Mouse (Mus musculus) embryonic facial prominence, embryonic 13.5 days (tissue): ENCODE measurements at regions not wholly inside any gene's neighbourhood (a gene's known extent, or its start where the extent isn't known, plus 50 kb on each side); places are given as distances from the start of the nearest gene placed in this dataset.
"Not testable (repeated sequence)": the region's sequence is repeated elsewhere in the genome, so short reads cannot be mapped to it uniquely, and the experiment has no call there.

Source experiments
- ATAC-seq: fragments of 200-750 bp; cut with Nextera tagmentation; 2 replicates; pipeline ENCODE4 v1.8.0; 2017; ENCODE audit warnings: low read depth; ENCODE audit not compliant: insufficient number of reproducible peaks, insufficient read depth, low FRiP score, low TSS enrichment
- H3K27ac ChIP-seq: fragments of 300-500 bp; sonication (generic); 2 replicates; pipeline ENCODE4 v1.5.1; 2015; ENCODE audit warnings: moderate library complexity, mild to moderate bottlenecking, inconsistent platforms
- H3K27me3 ChIP-seq: fragments of 300-500 bp; sonication (generic); 2 replicates; pipeline ENCODE4 v1.6.1; 2015; ENCODE audit warnings: mild to moderate bottlenecking, inconsistent platforms
- H3K36me3 ChIP-seq: fragments of 300-500 bp; sonication (generic); 2 replicates; pipeline ENCODE4 v1.6.1; 2015; ENCODE audit warnings: mild to moderate bottlenecking, inconsistent platforms
- H3K4me1 ChIP-seq: fragments of 300-500 bp; sonication (generic); 2 replicates; pipeline ENCODE4 v1.6.1; 2015; ENCODE audit warnings: inconsistent platforms
- H3K4me2 ChIP-seq: fragments of 300-500 bp; sonication (generic); 2 replicates; pipeline ENCODE4 v1.6.1; 2015; ENCODE audit warnings: moderate library complexity, mild to moderate bottlenecking, inconsistent platforms
- H3K4me3 ChIP-seq: fragments of 300-500 bp; sonication (generic); 2 replicates; pipeline ENCODE4 v1.5.1; 2015; ENCODE audit warnings: mild to moderate bottlenecking, inconsistent platforms
- H3K9ac ChIP-seq: fragments of 300-500 bp; sonication (generic); 2 replicates; pipeline ENCODE4 v1.6.1; 2015; ENCODE audit warnings: mild to moderate bottlenecking, inconsistent platforms
- H3K9me3 ChIP-seq: fragments of 300-500 bp; sonication (generic); 2 replicates; pipeline ENCODE4 v1.6.1; 2016; ENCODE audit warnings: inconsistent platforms
- WGBS: fragments of 180-500 bp; shearing (Covaris S2); methylation state at CpG from one replicate; pipeline ENCODE4 v1.1.7; 2015; ENCODE audit warnings: mixed read lengths; 5-methylcytosine and 5-hydroxymethylcytosine counted together

DNA sequence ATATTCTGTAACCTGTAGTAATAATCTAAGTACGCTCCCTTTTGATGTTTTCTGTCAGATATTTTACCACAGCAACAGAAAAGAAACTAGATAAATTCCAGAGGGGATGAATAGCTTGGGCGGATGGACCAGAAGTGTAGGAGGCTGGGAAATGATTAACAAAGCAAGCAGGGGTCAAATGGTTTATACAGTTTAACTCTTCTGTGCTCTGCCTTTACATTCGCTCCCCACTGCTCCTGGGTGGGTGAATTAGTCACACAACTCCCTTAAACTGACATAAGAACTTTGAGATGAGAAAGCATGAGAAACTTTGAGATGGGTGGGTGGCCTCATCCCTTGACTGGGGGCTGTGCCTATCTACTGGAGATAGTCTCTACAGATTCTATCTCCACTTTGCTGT is 235.4 kb upstream of the Rarb start:
- H3K9me3 ChIP-seq, result no peaks in the 10 kb centered on the region
- H3K36me3 ChIP-seq, result no peaks in the 10 kb centered on the region
- WGBS, result 69% methylated on average over 3 of the region's 3 CpGs
- no peak overlapping the region for H3K4me2 ChIP-seq
- ATAC-seq, result no peak
- no peak overlapping the region for H3K27ac ChIP-seq
- no peak overlapping the region for H3K9ac ChIP-seq
- H3K27me3 ChIP-seq, result no peaks in the 10 kb centered on the region
- no peaks in the 10 kb centered on the region; the same call in 1 of the 2 replicates for H3K4me1 ChIP-seq
- H3K4me3 ChIP-seq, result no peak overlapping the region

DNA sequence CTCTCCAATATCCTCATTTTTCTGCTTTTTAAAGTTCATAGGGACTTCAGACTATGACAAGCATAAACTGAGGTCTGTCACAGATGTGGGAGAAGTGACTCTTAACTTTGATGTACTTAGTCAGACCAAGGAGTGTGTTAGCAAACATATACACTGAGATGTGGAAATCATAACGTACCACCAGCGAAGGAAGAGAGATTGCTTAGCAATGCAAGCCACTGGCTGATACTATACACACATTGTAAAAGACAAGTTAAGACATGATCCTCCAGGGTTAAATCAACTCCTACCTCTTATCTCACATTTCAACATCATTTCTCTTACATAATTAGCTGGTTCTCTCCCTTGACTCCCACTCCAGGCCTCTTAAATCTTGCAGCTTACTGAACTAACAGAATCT is 227.9 kb upstream of the Rarb start:
- no peak for ATAC-seq
- H3K27ac ChIP-seq, result no peak overlapping the region
- no peaks in the 10 kb centered on the region for H3K27me3 ChIP-seq
- H3K4me2 ChIP-seq, result no peak overlapping the region
- H3K4me1 ChIP-seq, result no peaks in the 10 kb centered on the region
- H3K36me3 ChIP-seq, result no peaks in the 10 kb centered on the region
- no peaks in the 10 kb centered on the region for H3K9me3 ChIP-seq
- no peak overlapping the region for H3K4me3 ChIP-seq
- 76% methylated on average over 2 of the region's 2 CpGs for WGBS
- H3K9ac ChIP-seq, result no peak overlapping the region

DNA sequence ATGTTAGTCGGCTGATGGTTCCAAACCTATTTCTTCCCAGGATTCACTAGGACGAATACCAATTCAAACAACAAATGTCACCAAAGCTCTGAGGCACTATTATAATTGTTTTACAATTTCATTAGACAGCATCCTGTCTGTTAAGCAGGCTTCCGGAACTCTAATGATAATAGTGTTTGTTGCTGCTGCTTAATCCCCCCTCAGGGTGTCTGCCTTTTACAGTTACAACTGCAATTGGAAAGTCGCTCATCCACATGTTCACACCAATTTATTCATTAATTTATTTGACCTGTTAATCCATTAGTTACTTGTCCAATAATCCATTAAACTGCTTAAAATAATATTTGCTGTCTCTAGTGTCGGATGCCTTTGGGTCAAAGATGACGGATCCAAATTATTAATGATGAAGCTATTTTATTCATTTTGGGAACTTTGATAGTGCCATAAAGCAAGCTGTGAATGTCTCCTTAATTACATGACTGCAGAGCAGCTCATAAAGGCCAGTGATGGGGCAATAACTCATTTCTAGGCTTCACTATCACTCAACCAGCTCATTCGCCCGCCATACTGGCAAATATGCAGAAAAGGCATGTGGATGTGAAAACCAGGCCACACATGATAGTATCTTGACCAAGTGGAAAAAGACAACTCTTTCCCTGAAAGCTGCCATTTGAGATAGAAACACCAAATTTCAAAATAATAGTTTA is 226.6 kb upstream of the Rarb start:
- Histone ChIP-seq H3K36me3 (no peaks in the 10 kb centered on the region), H3K27me3 (no peaks in the 10 kb centered on the region), H3K9me3 (no peaks in the 10 kb centered on the region), H3K4me3 (no peak overlapping the region), H3K4me2 (no peak overlapping the region), H3K4me1 (no peaks in the 10 kb centered on the region), H3K9ac (no peak overlapping the region), H3K27ac (no peak overlapping the region)
- 84% methylated on average over 8 of the region's 8 CpGs for WGBS
- ATAC-seq, result no peak

DNA sequence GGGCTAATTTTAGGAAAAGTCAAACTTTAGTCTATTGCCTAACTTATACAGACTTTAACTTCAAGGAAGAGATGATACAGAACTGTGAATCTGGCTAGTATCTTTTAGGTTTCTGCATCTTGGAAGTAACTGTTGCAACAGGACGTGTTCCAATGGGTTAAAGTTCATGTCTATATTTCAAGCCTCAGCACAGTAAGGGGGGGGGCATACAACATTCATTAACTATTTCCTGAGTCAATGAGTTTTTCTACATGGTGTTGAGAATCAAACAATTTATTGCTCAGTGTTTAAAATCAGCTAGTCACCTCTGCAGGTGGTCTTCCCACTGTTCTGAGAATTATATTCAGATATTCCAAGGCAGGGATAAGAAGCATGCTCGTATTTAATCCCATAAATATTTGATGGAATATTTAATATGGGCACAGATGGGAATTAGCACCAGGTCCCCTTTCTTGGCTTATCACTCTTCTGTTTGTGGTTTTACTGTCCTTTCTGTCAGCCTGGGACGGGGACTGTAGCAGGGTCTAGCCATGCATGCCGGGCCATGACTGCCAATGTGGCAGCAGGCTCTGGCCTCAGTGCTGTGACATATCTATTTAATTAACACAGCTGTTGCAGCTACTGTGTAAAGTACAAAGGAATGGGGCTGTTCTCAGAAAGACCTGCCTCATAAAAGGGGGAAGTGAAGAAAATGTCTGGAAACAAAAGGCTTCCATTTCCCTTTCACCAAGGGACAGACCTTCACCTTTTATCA is 201.8 kb upstream of the Rarb start:
- Histone ChIP-seq H3K36me3 (no peaks in the 10 kb centered on the region), H3K27me3 (no peaks in the 10 kb centered on the region), H3K9me3 (no peaks in the 10 kb centered on the region), H3K4me2 (no peak overlapping the region), H3K4me1 (no peaks in the 10 kb centered on the region), H3K9ac (no peak overlapping the region), H3K4me3 (no peak overlapping the region), H3K27ac (no peak overlapping the region)
- ATAC-seq, result no peak
- WGBS, result 62% methylated on average over 4 of the region's 4 CpGs

DNA sequence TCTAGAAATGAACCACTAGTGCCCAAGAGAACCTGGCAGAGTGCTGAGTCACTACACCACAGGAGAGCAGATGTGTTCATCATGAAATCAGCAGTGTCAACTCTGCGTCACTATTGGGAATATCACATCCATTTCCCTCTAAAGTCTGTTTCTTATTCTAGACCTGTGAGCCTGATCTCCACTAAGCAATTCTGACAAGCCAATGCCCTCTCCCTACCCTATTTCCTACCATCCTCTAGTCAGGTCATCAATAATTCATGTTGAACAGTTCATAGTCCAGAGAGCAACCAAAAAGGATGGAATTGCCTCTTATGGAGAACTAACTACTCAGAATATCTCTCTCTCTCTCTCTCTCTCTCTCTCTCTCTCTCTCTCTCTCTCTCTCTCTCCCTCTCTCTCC is 194.0 kb upstream of the Rarb start:
- Histone ChIP-seq H3K9ac (no peak overlapping the region), H3K27me3 (no peaks in the 10 kb centered on the region), H3K4me3 (no peak overlapping the region), H3K4me1 (no peaks in the 10 kb centered on the region), H3K27ac (no peak overlapping the region), H3K4me2 (no peak overlapping the region), H3K9me3 (no peaks in the 10 kb centered on the region), H3K36me3 (no peaks in the 10 kb centered on the region)
- no peak for ATAC-seq
- WGBS, result 81% methylated on average over 1 of the region's 1 CpGs

DNA sequence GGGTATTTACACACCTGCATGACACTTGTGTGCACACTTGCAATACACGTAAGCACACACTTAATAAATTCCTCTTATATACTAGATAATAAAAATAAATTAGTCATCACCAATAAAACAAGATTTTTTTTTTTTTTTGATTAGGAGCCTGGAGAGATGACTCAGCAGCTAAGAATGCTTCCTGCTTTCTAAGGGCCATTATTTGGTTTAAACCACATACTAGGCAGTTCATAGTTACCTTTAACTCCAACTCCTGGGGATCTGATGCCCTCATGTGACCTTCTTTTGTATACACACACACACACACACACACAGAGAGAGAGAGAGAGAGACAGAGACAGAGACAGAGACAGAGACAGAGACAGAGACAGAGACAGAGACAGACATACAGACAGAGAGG is 193.2 kb upstream of the Rarb start:
- Histone ChIP-seq H3K27me3 (no peaks in the 10 kb centered on the region), H3K36me3 (no peaks in the 10 kb centered on the region), H3K4me1 (no peaks in the 10 kb centered on the region), H3K27ac (no peak overlapping the region), H3K4me3 (no peak overlapping the region), H3K9me3 (no peaks in the 10 kb centered on the region), H3K4me2 (no peak overlapping the region), H3K9ac (no peak overlapping the region)
- WGBS, result 94% methylated on average over 1 of the region's 1 CpGs
- ATAC-seq, result no peak

DNA sequence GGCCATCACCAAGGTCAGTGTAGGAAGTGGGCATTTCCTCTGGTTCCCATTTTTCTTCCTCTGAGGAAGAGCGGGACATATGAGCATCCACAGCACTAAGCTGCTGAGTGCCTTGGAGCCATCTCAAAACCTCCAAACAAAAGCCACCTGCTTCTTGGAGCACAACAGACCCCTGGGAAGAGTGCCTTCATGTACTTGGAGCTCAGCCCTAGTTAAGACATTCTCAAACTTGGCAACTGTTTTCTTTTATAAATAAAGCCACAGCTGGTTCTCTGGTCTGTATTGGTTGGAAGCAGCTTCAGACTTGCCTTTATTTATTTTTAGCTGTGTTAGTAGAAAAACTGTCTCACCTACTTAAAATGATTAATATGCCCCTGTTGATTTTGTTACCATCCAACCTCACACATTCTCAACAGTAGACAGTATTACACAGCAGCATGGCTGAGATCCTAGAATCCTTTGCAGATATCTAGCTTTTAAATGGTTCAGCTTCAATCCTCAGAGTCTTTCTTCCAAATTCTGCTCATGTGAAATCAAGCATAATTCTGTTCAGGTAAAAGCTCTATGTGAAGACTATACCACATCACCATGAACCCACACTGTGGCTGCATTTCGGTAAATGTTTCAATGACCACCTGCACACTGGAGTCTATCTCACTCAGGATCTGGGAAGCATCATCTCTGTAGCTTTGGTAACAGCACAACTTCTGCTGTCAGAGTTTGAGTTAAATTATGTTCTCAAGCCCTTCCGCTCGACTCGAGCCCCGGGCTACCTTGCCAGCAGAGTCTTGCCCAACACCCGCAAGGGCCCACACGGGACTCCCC is 186.4 kb upstream of the Rarb start:
- Histone ChIP-seq H3K27ac (no peak overlapping the region), H3K27me3 (no peaks in the 10 kb centered on the region), H3K9me3 (no peaks in the 10 kb centered on the region), H3K4me1 (no peaks in the 10 kb centered on the region), H3K9ac (no peak overlapping the region), H3K36me3 (no peaks in the 10 kb centered on the region), H3K4me2 (no peak overlapping the region), H3K4me3 (no peak overlapping the region)
- 89% methylated on average over 8 of the region's 8 CpGs for WGBS
- ATAC-seq, result no peak

DNA sequence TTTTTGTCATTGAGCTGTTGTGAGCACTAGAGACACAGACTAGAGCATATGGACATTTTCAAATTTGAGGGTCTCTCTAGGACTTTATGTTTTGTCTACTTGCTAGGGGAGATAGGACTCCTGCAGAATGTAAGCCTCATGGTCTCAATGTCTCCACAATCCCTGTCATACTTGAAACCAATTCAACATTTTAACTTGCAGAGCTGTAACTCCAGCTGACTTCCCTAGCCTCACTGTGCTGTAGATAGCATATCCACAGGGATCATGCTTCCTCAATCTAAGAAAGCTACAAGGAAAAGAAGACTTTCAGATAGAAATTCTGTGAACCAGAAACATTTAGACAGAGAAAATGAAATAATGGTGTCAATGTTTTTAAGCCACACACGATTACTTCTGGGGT is 185.8 kb upstream of the Rarb start:
- Histone ChIP-seq H3K27me3 (no peaks in the 10 kb centered on the region), H3K9ac (no peak overlapping the region), H3K4me3 (no peak overlapping the region), H3K9me3 (no peaks in the 10 kb centered on the region), H3K27ac (no peak overlapping the region), H3K4me2 (no peak overlapping the region), H3K4me1 (no peaks in the 10 kb centered on the region), H3K36me3 (no peaks in the 10 kb centered on the region)
- 85% methylated on average over 1 of the region's 1 CpGs for WGBS
- ATAC-seq, result no peak

DNA sequence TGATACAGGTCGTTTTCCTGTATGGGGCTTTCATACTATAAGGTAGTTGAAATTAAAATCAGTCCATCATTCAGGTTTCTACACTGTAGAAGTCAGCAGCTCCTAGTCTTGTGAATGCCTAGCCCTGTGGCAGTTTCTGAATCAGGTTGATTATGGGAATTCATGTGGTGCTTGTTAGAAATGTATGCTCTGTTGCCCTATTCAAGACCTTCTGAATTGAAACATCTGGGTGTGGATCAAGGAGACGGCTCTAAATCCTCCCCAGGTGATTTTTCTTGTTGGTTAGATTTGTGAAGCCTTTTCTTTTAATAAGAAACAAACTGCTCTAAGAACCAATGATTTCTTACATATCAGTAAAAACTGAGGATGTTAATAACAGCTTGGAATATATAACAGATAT is 177.8 kb upstream of the Rarb start:
- Histone ChIP-seq H3K4me3 (no peak overlapping the region), H3K9ac (no peak overlapping the region), H3K27me3 (no peaks in the 10 kb centered on the region), H3K4me2 (no peak overlapping the region), H3K4me1 (0 out of 2 replicates have a peak, but pooled peaks cover 4% of the 10 kb centered on the region), H3K36me3 (no peaks in the 10 kb centered on the region), H3K27ac (no peak overlapping the region), H3K9me3 (no peaks in the 10 kb centered on the region)
- no peak for ATAC-seq
- 32% methylated on average over 2 of the region's 2 CpGs for WGBS

DNA sequence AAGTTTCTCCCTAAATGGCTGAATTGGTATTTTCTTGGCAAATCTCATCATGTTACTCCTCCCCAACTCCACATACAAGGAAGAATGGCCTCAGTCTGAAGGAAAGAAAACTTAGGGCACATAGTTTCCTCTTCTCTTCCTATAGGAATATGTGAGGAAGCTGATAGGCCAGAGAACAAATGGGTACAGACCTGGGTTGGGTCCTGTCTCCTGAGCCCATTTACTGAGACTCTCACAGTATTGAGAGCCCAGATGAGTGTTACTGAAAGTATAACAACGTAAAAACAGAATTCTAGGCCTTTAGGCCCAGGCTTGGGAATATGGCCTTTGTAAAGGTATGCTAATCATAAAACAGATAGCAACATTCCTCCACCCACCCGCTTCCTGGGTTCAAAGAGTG is 152.0 kb upstream of the Rarb start:
- not testable (repeated sequence) for H3K27me3 ChIP-seq, ATAC-seq, H3K9me3 ChIP-seq, H3K27ac ChIP-seq, H3K36me3 ChIP-seq, H3K4me3 ChIP-seq, H3K9ac ChIP-seq, H3K4me2 ChIP-seq, H3K4me1 ChIP-seq
- 86% methylated on average over 2 of the region's 2 CpGs for WGBS

DNA sequence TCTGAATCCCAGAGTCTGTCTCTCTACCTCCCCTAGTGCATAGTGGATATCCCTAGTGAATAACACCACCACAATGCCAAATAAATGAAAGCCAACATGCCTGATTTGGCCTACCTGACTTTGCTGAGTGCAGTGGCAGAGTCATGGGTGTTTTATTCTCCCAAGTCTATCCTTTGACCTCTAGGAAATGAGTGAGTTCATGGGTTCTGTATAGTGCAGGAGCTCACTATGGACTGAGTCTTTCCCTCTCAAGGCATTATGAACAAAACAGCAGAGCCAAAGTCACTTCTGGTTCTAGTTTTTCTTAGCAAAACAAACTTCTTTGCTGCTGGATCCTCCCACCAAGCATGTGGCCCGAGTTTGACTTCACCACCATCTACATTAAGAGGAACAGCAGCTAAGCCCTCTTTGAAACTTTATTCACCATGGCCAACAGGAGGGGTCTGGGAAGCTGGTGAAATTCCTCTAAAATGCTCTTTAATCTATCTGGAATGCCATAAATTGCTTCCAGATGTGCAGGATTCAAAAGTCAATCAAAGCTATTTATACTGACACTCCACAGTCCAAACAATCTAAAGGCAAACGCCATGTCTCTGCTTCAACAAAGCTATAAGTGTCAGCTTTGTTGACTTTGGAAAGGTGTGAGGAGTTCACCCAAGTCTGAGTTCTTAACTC is 145.9 kb upstream of the Rarb start:
- H3K27ac ChIP-seq, result peak overlapping the region; percentile 66
- no peak overlapping the region for H3K4me2 ChIP-seq
- H3K36me3 ChIP-seq, result no peaks in the 10 kb centered on the region
- no peak overlapping the region for H3K9ac ChIP-seq
- peaks cover 40% of the 10 kb centered on the region for H3K4me1 ChIP-seq
- ATAC-seq, result peak; percentile 39; the same call in 1 of the 2 replicates
- H3K27me3 ChIP-seq, result no peaks in the 10 kb centered on the region
- no peak overlapping the region for H3K4me3 ChIP-seq
- 7% methylated on average over 2 of the region's 2 CpGs for WGBS
- H3K9me3 ChIP-seq, result no peaks in the 10 kb centered on the region
